Mouse (Mus musculus) retina, postnatal 1 day (tissue): ENCODE results near the gene Csnk1d.

ENCODE experiments used
- DNase-seq: peaks from one replicate; pipeline ENCODE4 v3.0.0-alpha.2; 2012

Csnk1d gene

GRCm38 (mm10) chr11:120984448-120985330, 6.4 kb downstream of the Csnk1d start:
- no peak for DNase-seq

- DNase-seq: no peak
These were observed 8.7 kb downstream of the Csnk1d start for GRCm38 (mm10) chr11:120982459-120982858.

DNA sequence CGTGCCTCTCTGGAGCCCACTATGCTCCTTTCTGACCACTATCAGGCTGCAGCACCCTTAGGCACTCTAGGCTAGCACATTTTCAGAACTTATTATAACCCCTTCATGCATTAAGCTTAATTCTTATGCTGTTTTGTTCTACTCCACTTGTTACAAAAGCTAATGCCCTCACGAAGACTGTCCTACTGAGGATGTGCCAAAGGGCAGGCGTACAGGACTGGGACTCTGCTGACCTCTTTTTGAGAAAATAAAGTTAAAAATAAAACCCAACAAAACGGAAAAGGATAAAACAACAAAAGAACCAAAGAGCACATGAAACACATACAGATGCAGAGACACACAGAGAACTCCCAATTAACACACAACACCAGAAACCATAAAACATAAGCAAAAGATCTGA, 9.5 kb downstream of the Csnk1d start:
- no peak for DNase-seq

- no peak for DNase-seq
These were observed 10.6 kb downstream of the Csnk1d start for GRCm38 (mm10) chr11:120980427-120981035.

DNA sequence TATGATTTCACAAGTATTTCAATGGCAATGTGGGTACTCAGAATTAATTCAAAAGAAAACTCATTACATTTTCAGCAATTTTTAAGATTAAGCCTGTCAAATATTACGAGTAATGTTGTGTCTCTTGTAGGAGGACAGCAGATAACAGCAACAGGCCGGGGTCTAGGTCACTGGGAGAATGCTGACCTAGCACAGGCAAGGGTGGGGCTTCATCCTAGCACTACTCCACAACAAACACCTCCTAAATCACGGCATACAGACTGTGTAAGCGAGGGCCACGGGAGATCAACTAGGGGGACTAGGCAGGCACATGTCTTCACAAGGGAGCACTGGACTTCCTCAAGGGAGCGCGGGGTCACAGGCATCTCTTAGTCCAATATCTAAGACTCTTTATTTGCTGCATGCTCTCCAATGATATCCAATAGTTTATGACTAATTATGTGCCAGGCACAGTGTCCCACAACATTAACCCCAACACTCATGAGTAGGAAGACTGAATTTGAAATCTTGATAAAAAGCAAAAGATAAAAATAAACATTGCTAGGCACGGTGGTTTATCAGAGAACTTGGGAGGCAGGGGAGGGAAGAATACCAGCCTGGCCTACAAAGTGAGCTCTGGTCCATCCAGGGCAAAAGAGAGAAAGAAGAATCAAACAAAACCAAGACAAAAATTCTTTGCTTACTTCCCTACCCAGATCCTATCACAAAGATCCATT, 11.3 kb downstream of the Csnk1d start:
- DNase-seq: no peak

GRCm38 (mm10) chr11:120973318-120973717, 17.8 kb downstream of the Csnk1d start:
- no peak for DNase-seq

DNA sequence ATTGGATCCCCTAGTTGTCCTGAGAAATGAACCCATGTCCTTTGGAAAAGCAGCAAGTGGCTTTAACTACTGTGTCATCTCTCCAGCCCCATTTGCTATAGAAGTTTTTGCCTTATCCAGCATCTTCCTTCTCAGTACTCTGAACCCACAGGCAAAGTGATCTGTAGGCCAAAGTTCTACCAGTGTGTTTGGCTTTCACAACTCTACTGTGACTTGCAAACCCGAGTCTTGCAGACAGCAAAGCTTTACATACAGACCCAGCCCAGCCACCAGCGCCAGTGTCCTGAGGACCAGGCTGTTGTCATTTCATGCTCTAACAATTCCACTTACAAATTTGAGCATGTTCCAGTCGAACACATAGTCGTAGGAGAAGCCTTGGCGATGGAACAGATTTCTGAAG, 19.9 kb downstream of the Csnk1d start:
- DNase-seq: no peak

GRCm38 (mm10) chr11:120969742-120970141, 21.4 kb downstream of the Csnk1d start:
- no peak for DNase-seq

GRCm38 (mm10) chr11:120965587-120965986, 25.5 kb downstream of the Csnk1d start:
- no peak for DNase-seq

- DNase-seq: peak; percentile 64
These were observed 26.7 kb downstream of the Csnk1d start for GRCm38 (mm10) chr11:120964195-120965157.

- no peak for DNase-seq
These were observed 28.2 kb downstream of the Csnk1d start for GRCm38 (mm10) chr11:120962909-120963308.

- DNase-seq: no peak
These were observed 28.9 kb downstream of the Csnk1d start for GRCm38 (mm10) chr11:120962050-120962771.

DNA sequence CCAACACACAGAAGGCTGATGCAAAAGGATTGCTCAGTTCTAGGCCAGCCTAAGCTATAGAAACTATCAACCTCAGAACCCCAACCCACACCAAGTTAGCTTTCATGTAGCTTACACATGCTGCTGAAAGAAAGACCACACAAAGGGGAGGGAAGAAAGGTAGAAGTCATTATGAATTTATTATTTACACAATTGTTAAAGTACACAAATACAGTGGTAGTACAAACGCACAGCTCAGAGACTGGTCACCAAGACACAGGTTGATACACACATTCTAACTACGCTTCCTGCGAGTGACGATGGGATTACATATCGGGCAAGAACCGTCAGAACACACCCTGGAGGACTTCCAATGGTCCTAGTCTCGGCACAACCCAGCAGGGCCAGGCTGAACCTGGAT, 29.5 kb downstream of the Csnk1d start:
- no peak for DNase-seq

DNA sequence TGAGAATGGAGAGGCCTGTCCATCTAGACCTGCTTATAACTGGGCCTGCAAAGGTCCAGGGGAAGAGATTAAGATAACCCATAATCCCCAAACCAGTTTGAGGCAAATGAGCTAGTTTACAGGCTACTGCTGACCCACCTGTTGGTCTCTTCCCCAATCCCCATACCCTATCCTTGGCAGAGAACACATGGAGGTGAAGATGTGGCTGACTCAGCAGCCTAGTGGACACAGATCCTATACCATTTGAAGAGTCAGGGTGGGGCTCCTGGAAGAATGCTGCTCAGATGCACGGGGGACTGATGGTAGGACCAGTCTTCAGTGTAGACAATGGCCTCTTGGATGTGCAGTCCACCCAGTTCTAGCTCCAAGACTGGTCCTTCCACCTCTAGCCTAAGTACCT, 30.9 kb downstream of the Csnk1d start:
- DNase-seq: no peak

DNA sequence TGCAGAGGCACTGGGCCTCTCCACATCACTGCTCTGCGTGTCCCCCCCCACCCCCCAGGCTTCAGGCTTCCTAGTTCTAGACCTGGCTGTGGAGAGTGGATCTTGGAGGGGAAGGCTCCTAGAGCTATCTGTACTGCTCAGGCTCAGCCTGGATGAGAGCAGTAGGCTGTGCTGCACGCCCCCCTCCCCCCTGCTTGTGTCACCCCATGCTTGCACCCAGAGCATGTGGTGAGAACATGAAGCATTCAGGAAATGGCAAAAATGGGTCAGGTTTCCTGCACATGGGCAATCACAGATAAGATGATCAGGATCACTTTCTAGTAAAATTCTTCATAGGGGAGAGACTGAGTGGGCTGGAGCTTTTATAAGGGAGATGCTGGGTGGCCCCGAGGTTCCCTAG, 31.6 kb downstream of the Csnk1d start:
- DNase-seq: no peak

GRCm38 (mm10) chr11:120959066-120959465, 32.1 kb downstream of the Csnk1d start:
- no peak for DNase-seq

GRCm38 (mm10) chr11:120957731-120958257, 33.3 kb downstream of the Csnk1d start:
- no peak for DNase-seq

GRCm38 (mm10) chr11:120957052-120957451, 34.1 kb downstream of the Csnk1d start:
- DNase-seq: no peak

- no peak for DNase-seq
These were observed 35.4 kb downstream of the Csnk1d start for GRCm38 (mm10) chr11:120955701-120956100.

- DNase-seq: no peak
These were observed 36.2 kb downstream of the Csnk1d start for GRCm38 (mm10) chr11:120954936-120955335.
